Mouse (Mus musculus) skeletal muscle tissue, adult 2 months (tissue): ENCODE results near the gene 1500009L16Rik.
A peak's percentile ranks its signal among the peaks of the same experiment; 100 is the strongest.

Experiments used
- DNase-seq: peaks from one replicate; pipeline ENCODE4 v3.0.0-alpha.2; 2012; ENCODE audit warnings: low read depth, low spot score

1500009L16Rik gene

GRCm38 (mm10) chr10:83722579-83723031 lies at the start of gene 1500009L16Rik:
1500009L16Rik (plus strand) TSS chr10:83722865.
- no peak for DNase-seq

DNA sequence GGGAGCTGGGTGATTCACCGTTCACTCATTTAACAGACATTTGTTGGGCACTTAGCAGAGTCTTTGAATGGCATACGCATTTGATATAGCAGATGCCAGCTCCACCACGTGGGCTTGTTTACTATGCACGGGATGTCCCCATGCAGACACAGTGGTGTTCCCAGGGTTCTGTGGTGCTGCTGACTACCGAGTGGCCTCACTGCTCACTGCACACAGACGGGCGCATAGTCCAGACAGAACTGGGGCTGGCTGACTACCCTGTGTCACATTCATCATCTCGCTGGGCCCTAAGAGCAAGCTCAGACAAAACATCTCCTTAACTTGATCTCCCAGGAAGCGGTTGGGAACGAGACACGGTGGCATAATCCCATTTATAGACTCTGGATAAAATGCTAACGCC lies 41.3 kb upstream of the 1500009L16Rik start:
- DNase-seq: no peak

GRCm38 (mm10) chr10:83688215-83688614 lies 34.5 kb upstream of the 1500009L16Rik start:
- no peak for DNase-seq

GRCm38 (mm10) chr10:83692175-83692895 lies 30.3 kb upstream of the 1500009L16Rik start:
- DNase-seq: no peak

GRCm38 (mm10) chr10:83696226-83696625 lies 26.4 kb upstream of the 1500009L16Rik start:
- no peak for DNase-seq

DNA sequence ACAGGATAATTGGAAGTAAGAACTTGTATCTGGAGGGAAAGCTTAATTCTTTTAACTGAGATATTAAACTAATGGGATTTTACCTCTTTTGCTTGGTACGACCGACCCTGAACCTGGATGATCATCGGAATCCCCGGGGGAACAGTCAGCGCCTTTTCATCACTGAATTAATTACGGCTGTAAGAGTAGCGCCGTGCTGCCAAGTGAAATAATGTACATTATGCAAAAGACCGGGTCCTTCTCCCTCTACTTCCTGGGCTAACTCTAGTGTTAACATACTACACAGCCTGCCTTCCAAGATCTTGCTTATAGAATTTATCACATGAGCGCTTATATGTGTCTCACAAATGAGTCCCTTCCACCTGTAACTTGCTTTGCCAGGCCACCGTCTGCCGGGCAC lies 16.0 kb upstream of the 1500009L16Rik start:
- DNase-seq: no peak

- DNase-seq: peak; percentile 27
These were observed 12.7 kb upstream of the 1500009L16Rik start for GRCm38 (mm10) chr10:83709920-83710319.

DNA sequence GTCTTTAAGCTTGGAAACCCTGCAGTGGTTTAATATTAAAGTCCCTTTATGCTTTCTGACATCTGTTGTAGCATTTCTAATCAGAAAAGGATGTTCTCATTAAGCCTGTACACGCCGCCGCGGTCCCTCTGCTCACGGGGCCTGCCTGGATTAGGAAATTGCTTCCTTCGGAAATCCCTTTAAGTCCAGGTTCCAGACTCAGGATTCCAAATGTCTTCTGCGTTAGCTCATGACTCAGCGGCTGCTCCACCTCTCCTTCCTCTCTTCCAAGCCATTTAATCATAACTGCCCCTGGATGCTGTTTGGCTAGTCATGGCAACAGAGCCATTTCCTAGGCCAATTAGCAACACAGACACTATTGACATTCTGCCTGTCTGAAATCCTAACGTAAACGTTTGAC lies 10.9 kb upstream of the 1500009L16Rik start:
- DNase-seq: peak; percentile 39

- DNase-seq: no peak
These were observed 3.7 kb upstream of the 1500009L16Rik start for GRCm38 (mm10) chr10:83718855-83719474.

DNA sequence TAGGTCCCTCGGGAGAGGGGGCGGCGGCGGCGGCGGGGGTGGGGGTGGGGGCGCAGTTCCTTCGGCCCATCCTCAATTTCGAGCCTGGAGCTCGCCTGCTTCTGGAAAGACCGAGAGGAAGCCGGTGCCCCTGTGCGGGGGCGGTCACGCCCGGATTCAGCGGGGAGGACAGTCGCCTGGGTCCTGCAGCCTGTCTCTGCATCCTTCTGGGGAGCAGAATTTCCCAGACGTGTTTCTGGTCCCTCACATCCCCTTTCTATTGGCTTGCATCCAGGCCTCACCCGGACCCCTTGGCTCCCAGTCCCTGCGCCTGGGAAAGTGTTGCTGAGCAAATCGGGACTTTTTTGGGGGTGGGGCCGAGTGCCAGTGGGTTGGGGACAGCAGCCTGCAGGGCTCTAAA lies 390 bp downstream of the 1500009L16Rik start:
- no peak for DNase-seq

DNA sequence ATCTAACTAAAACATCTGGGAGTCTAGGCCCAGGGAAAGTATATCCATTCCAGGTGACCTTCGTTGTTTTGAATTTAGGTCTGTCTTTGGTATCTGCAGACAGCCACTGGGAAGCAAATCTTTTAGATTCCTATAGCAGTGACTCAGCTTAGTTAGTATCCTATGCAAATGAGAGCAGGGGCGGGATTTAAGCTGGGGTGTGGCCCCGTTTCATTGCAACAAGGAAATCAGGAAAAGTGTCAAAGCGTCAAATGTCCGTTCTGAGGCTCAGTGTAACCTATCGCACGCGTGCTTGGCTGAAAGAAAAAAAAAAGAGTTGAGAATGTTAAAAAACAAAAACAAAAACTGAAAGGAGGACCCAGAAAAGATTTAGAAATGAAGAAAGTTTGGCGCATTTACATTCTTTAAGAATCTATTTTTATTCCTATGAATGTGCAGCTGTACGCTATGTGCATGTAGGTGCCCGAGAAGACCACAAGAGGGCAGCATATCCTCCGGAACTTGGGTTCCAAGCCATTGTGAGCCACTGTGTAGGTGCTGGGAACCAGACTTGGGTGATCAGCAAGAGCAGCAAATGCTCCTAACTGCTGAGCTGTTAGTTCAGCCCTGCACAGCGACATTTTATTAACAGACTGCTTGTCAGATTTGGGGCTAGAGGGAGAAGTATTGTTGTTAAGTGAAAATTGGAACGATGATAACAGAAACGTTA lies 1.8 kb downstream of the 1500009L16Rik start:
- DNase-seq: no peak

- peak; percentile 39 for DNase-seq
These were observed 3.5 kb downstream of the 1500009L16Rik start for GRCm38 (mm10) chr10:83726164-83726563.

GRCm38 (mm10) chr10:83727846-83728245 lies 5.2 kb downstream of the 1500009L16Rik start:
- peak; percentile 25 for DNase-seq

- no peak for DNase-seq
These were observed 5.9 kb downstream of the 1500009L16Rik start for GRCm38 (mm10) chr10:83728529-83728928.

DNA sequence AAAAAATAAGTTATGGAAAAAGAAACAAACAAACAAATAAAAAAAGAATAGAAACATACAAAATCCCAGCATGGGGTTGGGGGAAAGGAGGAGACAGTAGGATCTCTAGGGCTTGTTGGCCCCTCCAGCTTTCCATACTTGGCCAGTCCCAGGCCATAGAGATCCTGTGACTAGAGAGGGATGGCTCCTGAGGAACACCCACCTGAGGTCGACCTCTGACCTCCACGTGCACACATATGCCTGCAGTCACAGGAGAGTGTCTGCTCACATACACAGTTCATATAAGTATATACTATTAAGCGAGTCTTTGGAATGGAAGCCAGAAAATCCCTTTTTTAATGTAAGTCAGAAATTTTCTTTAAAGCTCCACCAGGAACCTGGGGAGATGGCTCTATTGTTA lies 6.4 kb downstream of the 1500009L16Rik start:
- no peak for DNase-seq

GRCm38 (mm10) chr10:83729492-83729891 lies 6.8 kb downstream of the 1500009L16Rik start:
- DNase-seq: peak; percentile 60

- no peak for DNase-seq
These were observed 11.1 kb downstream of the 1500009L16Rik start for GRCm38 (mm10) chr10:83733725-83734124.

DNA sequence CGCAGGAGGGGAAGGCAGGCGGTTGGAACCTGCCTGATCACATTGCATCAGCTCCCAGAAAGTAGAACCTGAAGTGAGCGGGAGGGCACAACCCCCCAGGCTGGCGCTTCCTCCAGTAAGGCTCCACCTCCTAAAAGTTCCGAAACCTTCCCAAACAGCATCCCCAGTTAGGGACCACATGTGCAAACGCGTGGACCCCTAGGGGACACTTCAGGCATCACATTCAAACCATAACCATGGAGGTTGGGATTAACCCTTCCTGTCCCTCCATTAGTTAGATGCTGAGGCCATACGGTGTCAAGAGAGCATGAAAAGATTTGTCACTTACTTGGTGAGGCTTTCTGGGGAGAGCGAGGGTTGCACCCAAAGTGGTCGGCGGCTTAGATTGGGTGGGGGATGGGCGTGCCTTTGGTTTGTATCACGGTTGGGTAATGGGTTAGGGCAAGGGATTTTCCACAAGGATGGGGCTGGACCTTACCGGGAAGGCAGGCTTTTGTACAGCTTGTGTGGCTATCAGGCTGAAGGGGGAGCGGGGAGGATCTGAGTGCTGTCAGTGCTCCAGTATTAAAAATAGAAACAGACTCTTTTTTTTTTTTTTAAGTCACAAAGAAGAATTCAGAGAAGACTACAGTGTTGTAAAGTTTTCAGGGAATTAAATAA lies 16.5 kb downstream of the 1500009L16Rik start:
- DNase-seq: no peak

- no peak for DNase-seq
These were observed 22.0 kb downstream of the 1500009L16Rik start for GRCm38 (mm10) chr10:83744656-83745055.

GRCm38 (mm10) chr10:83753056-83753455 lies 30.4 kb downstream of the 1500009L16Rik start:
- no peak for DNase-seq

- DNase-seq: no peak
These were observed 34.8 kb downstream of the 1500009L16Rik start for GRCm38 (mm10) chr10:83757343-83757962.
